Mouse (Mus musculus): Measurements from ENCODE around the gene Kcnj6. TPM values are rescaled to one million over a fixed set of nuclear protein-coding genes. Genes with fewer than 3 reads are reported as not detected.

The Kcnj6 gene
- polyA plus RNA-seq, 1 experiment = 0.07 TPM

GRCm38 (mm10) chr16:94783696-94784095 lies 213.8 kb downstream of the Kcnj6 start:
- TF ChIP-seq CTCF (IDR thresholded peaks at IDR 0.05; ENCODE audit: borderline replicate concordance, control insufficient read depth, extremely low read depth, insufficient read depth, low read length, poor library complexity) (no peak), POLR2A (IDR thresholded peaks at IDR 0.05; ENCODE audit: control insufficient read depth, extremely low read depth, insufficient read depth, low read length, poor library complexity) (no peak)

GRCm38 (mm10) chr16:94782110-94782946 lies 215.2 kb downstream of the Kcnj6 start:
- Histone ChIP-seq H3K36me3 (ENCODE audit: control insufficient read depth, insufficient read depth, low read length) (no peaks in the 10 kb centered on the region), H3K27ac (ENCODE audit: control insufficient read depth, insufficient read depth, low read length) (no peak overlapping the region), H3K4me1 (replicated peaks; ENCODE audit: control insufficient read depth, insufficient read depth, low read length) (no peaks in the 10 kb centered on the region), H3K27me3 (ENCODE audit: control insufficient read depth, insufficient read depth, low read length) (no peaks in the 10 kb centered on the region), H3K4me3 (ENCODE audit: control insufficient read depth, insufficient read depth, low read length) (no peak overlapping the region)
- TF ChIP-seq CTCF (IDR thresholded peaks at IDR 0.05; ENCODE audit: borderline replicate concordance, control insufficient read depth, extremely low read depth, insufficient read depth, low read length, poor library complexity) (no peak), POLR2A (IDR thresholded peaks at IDR 0.05; ENCODE audit: control insufficient read depth, extremely low read depth, insufficient read depth, low read length, poor library complexity) (no peak)
- 92% methylated on average over 24 of the region's 24 CpGs for WGBS
- DNase-seq = no peak

More at GRCm38 (mm10) chr16:94783696-94784095, 213.8 kb downstream of the Kcnj6 start:
- no peak overlapping the region for H3K4me3 ChIP-seq (ENCODE audit: control insufficient read depth, insufficient read depth, low read length)
- H3K27me3 ChIP-seq (ENCODE audit: control insufficient read depth, insufficient read depth, low read length) = no peaks in the 10 kb centered on the region
- H3K27ac ChIP-seq (ENCODE audit: control insufficient read depth, insufficient read depth, low read length) = no peak overlapping the region
- no peaks in the 10 kb centered on the region for H3K36me3 ChIP-seq (ENCODE audit: control insufficient read depth, insufficient read depth, low read length)
- WGBS = 72% methylated on average over 7 of the region's 7 CpGs
- peak; percentile 10 for DNase-seq
- no peaks in the 10 kb centered on the region for H3K4me1 ChIP-seq (replicated peaks; ENCODE audit: control insufficient read depth, insufficient read depth, low read length)

GRCm38 (mm10) chr16:94773928-94774327 lies 223.6 kb downstream of the Kcnj6 start:
- Histone ChIP-seq H3K27ac (ENCODE audit: control insufficient read depth, insufficient read depth, low read length) (no peak overlapping the region), H3K4me3 (ENCODE audit: control insufficient read depth, insufficient read depth, low read length) (no peak overlapping the region), H3K36me3 (ENCODE audit: control insufficient read depth, insufficient read depth, low read length) (no peaks in the 10 kb centered on the region), H3K4me1 (replicated peaks; ENCODE audit: control insufficient read depth, insufficient read depth, low read length) (no peaks in the 10 kb centered on the region; the same call in 1 of the 2 replicates), H3K27me3 (ENCODE audit: control insufficient read depth, insufficient read depth, low read length) (no peaks in the 10 kb centered on the region)
- DNase-seq = no peak
- TF ChIP-seq POLR2A (IDR thresholded peaks at IDR 0.05; ENCODE audit: control insufficient read depth, extremely low read depth, insufficient read depth, low read length, poor library complexity) (no peak), CTCF (IDR thresholded peaks at IDR 0.05; ENCODE audit: borderline replicate concordance, control insufficient read depth, extremely low read depth, insufficient read depth, low read length, poor library complexity) (no peak)
- 43% methylated on average over 5 of the region's 5 CpGs for WGBS

GRCm38 (mm10) chr16:94767606-94768005 lies 229.9 kb downstream of the Kcnj6 start:
- 85% methylated on average over 6 of the region's 6 CpGs for WGBS

GRCm38 (mm10) chr16:94765129-94765528 lies 232.4 kb downstream of the Kcnj6 start:
- H3K4me1 ChIP-seq (replicated peaks; ENCODE audit: control insufficient read depth, insufficient read depth, low read length) = no peaks in the 10 kb centered on the region
- no peak for DNase-seq
- no peak for TF ChIP-seq POLR2A (IDR thresholded peaks at IDR 0.05; ENCODE audit: control insufficient read depth, extremely low read depth, insufficient read depth, low read length, poor library complexity)
- no peak for TF ChIP-seq CTCF (IDR thresholded peaks at IDR 0.05; ENCODE audit: borderline replicate concordance, control insufficient read depth, extremely low read depth, insufficient read depth, low read length, poor library complexity)
- no peak overlapping the region for H3K27ac ChIP-seq (ENCODE audit: control insufficient read depth, insufficient read depth, low read length)
- H3K36me3 ChIP-seq (ENCODE audit: control insufficient read depth, insufficient read depth, low read length) = no peaks in the 10 kb centered on the region
- no peak overlapping the region for H3K4me3 ChIP-seq (ENCODE audit: control insufficient read depth, insufficient read depth, low read length)
- WGBS = 66% methylated on average over 8 of the region's 8 CpGs
- H3K27me3 ChIP-seq (ENCODE audit: control insufficient read depth, insufficient read depth, low read length) = no peaks in the 10 kb centered on the region

More at GRCm38 (mm10) chr16:94767606-94768005, 229.9 kb downstream of the Kcnj6 start:
- H3K4me3 ChIP-seq (ENCODE audit: control insufficient read depth, insufficient read depth, low read length) = no peak overlapping the region
- no peaks in the 10 kb centered on the region for H3K36me3 ChIP-seq (ENCODE audit: control insufficient read depth, insufficient read depth, low read length)
- no peaks in the 10 kb centered on the region for H3K27me3 ChIP-seq (ENCODE audit: control insufficient read depth, insufficient read depth, low read length)
- H3K4me1 ChIP-seq (replicated peaks; ENCODE audit: control insufficient read depth, insufficient read depth, low read length) = no peaks in the 10 kb centered on the region
- TF ChIP-seq POLR2A (IDR thresholded peaks at IDR 0.05; ENCODE audit: control insufficient read depth, extremely low read depth, insufficient read depth, low read length, poor library complexity) (no peak), CTCF (IDR thresholded peaks at IDR 0.05; ENCODE audit: borderline replicate concordance, control insufficient read depth, extremely low read depth, insufficient read depth, low read length, poor library complexity) (no peak)
- DNase-seq = no peak
- no peak overlapping the region for H3K27ac ChIP-seq (ENCODE audit: control insufficient read depth, insufficient read depth, low read length)

GRCm38 (mm10) chr16:94760732-94761131 lies 236.8 kb downstream of the Kcnj6 start:
- TF ChIP-seq CTCF (IDR thresholded peaks at IDR 0.05; ENCODE audit: borderline replicate concordance, control insufficient read depth, extremely low read depth, insufficient read depth, low read length, poor library complexity) (no peak), POLR2A (IDR thresholded peaks at IDR 0.05; ENCODE audit: control insufficient read depth, extremely low read depth, insufficient read depth, low read length, poor library complexity) (no peak)
- WGBS = 65% methylated on average over 11 of the region's 11 CpGs

More at GRCm38 (mm10) chr16:94760732-94761131, 236.8 kb downstream of the Kcnj6 start:
- Histone ChIP-seq H3K4me3 (ENCODE audit: control insufficient read depth, insufficient read depth, low read length) (no peak overlapping the region), H3K27me3 (ENCODE audit: control insufficient read depth, insufficient read depth, low read length) (no peaks in the 10 kb centered on the region), H3K36me3 (ENCODE audit: control insufficient read depth, insufficient read depth, low read length) (no peaks in the 10 kb centered on the region), H3K4me1 (replicated peaks; ENCODE audit: control insufficient read depth, insufficient read depth, low read length) (no peaks in the 10 kb centered on the region), H3K27ac (ENCODE audit: control insufficient read depth, insufficient read depth, low read length) (no peak overlapping the region)
- DNase-seq = no peak

All from thymus, adult 2 months (tissue).